Comparison of ENCODE assay signal across 30 mouse cellular contexts in the genomic region with DNA sequence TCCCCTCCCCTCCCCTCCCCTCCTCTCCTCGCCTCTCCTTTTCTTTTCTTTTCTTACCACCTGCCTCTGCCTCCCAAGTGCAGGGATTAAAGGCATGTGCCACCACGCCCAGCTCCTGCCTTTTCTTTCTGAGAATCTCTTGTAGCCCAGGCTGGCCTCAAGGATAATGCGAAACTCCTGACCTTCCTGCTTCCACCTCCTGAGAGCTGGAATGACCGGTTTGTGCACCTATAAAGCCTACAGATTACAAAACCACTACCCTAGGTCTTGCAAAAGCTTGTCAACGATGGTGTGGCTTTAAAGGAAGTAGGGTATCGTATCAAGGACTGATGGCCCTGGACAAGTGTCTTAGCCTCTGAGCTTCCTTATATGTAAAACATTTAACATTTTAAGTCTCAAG. TPM values are rescaled to one million over a fixed set of nuclear protein-coding genes. Genes with fewer than 3 reads are reported as not detected.
DNase-seq lines count a peak whose midpoint lies in the region; ATAC-seq lines count a peak whose summit lies in the region.
"Had no signal": no experiment of that assay in that cellular context is flagged by ENCODE, and none has a peak within 500 bp of the region (broad histone marks: within the 10 kb centered on the region; RNA-seq: fewer than 3 reads in every experiment).

No protein-coding gene starts in this region.

- H3K4me3 ChIP-seq in forebrain, embryonic 16.5 days (replicated peaks; ENCODE audit: low read length), result no peak overlapping the region
- H3K4me3 ChIP-seq: erythroblast, embryonic 14.5 days; forebrain, embryonic 12.5 days; myocyte; neural tube, embryonic 12.5 days had no signal

- no peak overlapping the region for H3K4me2 ChIP-seq in forebrain, embryonic 16.5 days (ENCODE audit: low read length)
- H3K4me2 ChIP-seq: forebrain, embryonic 12.5 days; midbrain, embryonic 11.5 days; neural tube, embryonic 12.5 days had no signal

- no peaks in the 10 kb centered on the region for H3K4me1 ChIP-seq in forebrain, embryonic 16.5 days (replicated peaks; ENCODE audit: control insufficient read depth, insufficient read depth, low read length)
- H3K4me1 ChIP-seq: forebrain, embryonic 12.5 days; neural tube, embryonic 12.5 days had no signal

- H3K27me3 ChIP-seq in forebrain, embryonic 16.5 days (replicated peaks; ENCODE audit: control insufficient read depth, insufficient read depth, low read length), result no peaks in the 10 kb centered on the region
- H3K27me3 ChIP-seq: CH12.LX; forebrain, embryonic 12.5 days; neural tube, embryonic 12.5 days had no signal

- DNase-seq in ES-CJ7 (ENCODE audit: low read depth, low spot score), result peak; percentile 67
- peak; percentile 79 for DNase-seq in ZHBTc4 (ENCODE audit: low read depth, low spot score)
- DNase-seq in left cerebral cortex, adult 8-10 months (ENCODE audit: low spot score in 2 of 2), result no peak
- no peak for DNase-seq in layer of hippocampus, adult 11-12 months (ENCODE audit: low spot score)
- DNase-seq: adrenal gland, postnatal 14 days; cerebellum, adult 18-20 months; cerebellum, postnatal 10 days; gastrocnemius, postnatal 36 days; heart, postnatal 14 days; kidney, adult 8-10 months; kidney, postnatal 4 days; layer of hippocampus, postnatal 36 days; liver; lung, adult 2 months; lung, postnatal 14 days; thymus, adult 2 months; thymus, postnatal 4 days had no signal

- 0 out of 2 replicates have a peak, but pooled peaks cover 3% of the 10 kb centered on the region for H3K36me3 ChIP-seq in forebrain, embryonic 16.5 days (ENCODE audit: control insufficient read depth, insufficient read depth)

- H3K9me3 ChIP-seq in forebrain, embryonic 16.5 days (ENCODE audit: control insufficient read depth, low read length), result no peaks in the 10 kb centered on the region
- H3K9me3 ChIP-seq: forebrain, embryonic 12.5 days; neural tube, embryonic 12.5 days had no signal

- 77% methylated on average over 5 of the region's 6 CpGs for WGBS in forebrain, embryonic 16.5 days

- no peak overlapping the region for H3K9ac ChIP-seq in forebrain, embryonic 16.5 days (replicated peaks; ENCODE audit: low read depth, low read length)
- H3K9ac ChIP-seq: forebrain, embryonic 12.5 days; liver, embryonic 14.5 days; neural tube, embryonic 12.5 days had no signal

- ATAC-seq in granulocyte monocyte progenitor cell, adult 5-6 weeks (replicated peaks; ENCODE audit: poor library complexity, severe bottlenecking), result peak; percentile 53
- ATAC-seq in forebrain, embryonic 16.5 days, result no peak
- ATAC-seq: hindbrain, postnatal 0 days; intestine, embryonic 16.5 days; midbrain, embryonic 16.5 days had no signal

- H3K27ac ChIP-seq in forebrain, embryonic 16.5 days (ENCODE audit: low read length), result no peak overlapping the region
- H3K27ac ChIP-seq: forebrain, embryonic 12.5 days; hindbrain, postnatal 0 days; kidney, postnatal 0 days; liver, embryonic 14.5 days; neural tube, embryonic 12.5 days had no signal

RNA-seq across cellular contexts. Expression of a gene that starts 31.3 kb away (rescaled TPM):
- 84.9 and 94.5 TPM in 2 replicates for total RNA-seq in granulocyte monocyte progenitor cell, adult 5-6 weeks (2014; fragmentation: Nextera tagmentation)
- total RNA-seq in granulocyte monocyte progenitor cell, adult 5-6 weeks (2017), result 81.2 and 93.9 TPM in 2 replicates
- 100 to 1,000 TPM; 155 to 175 (median 167) TPM for total RNA-seq in left cerebral cortex, adult 8-10 months (2022)
- 79.6 and 86.7 TPM in 2 replicates for polyA plus RNA-seq in forebrain, embryonic 16.5 days (2015; fragmentation: Nextera tagmentation; extraction: Ambion mirVana)

RNA-seq across cellular contexts. Expression of a gene that starts 52.5 kb away (rescaled TPM):
- 118 and 134 TPM in 2 replicates for total RNA-seq in granulocyte monocyte progenitor cell, adult 5-6 weeks (2014; fragmentation: Nextera tagmentation)
- total RNA-seq in granulocyte monocyte progenitor cell, adult 5-6 weeks (2017), result 194 and 208 TPM in 2 replicates
- total RNA-seq in left cerebral cortex, adult 8-10 months (2022), result 10 to 100 TPM; 20.0 to 20.8 (median 20.6) TPM
- 72.8 and 78.8 TPM in 2 replicates for polyA plus RNA-seq in forebrain, embryonic 16.5 days (2015; fragmentation: Nextera tagmentation; extraction: Ambion mirVana)

Comparison
In these comparisons a context has a peak if more than half of its experiments do, and no peak if none do; other contexts are left out.
1. DNase-seq: peak in ES-CJ7 (single experiment) and ZHBTc4 (single experiment); none in left cerebral cortex, adult 8-10 months (0 of 2) and layer of hippocampus, adult 11-12 months (single experiment).
2. RNA of a gene that starts 52.5 kb away (total RNA-seq): 118 to 208 TPM in granulocyte monocyte progenitor cell, adult 5-6 weeks; 20.0 to 20.8 TPM in left cerebral cortex, adult 8-10 months; every median in the first group is over 4 times any median in the second.